ENCODE assay signal across 26 mouse cellular contexts in the genomic region with DNA sequence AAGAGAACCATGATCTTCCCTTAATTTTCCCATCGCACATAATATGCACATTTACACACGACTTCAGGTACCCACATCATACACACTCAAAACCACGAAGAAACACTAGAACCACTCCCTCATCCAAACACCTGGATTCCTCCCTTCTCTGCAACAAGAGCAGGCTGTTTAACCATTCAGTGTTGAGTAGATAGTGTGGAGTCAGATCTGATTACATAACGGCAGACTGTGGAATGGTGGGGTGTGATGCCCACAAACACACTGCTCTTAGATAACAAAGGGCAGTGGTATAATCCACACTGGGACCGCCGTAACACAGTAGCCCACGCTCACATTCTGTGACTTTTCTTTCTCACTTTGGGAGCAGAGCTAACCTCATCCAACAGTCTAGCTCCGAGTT. TPM values are rescaled to one million over a fixed set of nuclear protein-coding genes. Genes with fewer than 3 reads are reported as not detected.
A peak's percentile ranks its signal among the peaks of the same experiment; 100 is the strongest.
DNase-seq lines count a peak whose midpoint lies in the region; ATAC-seq and TF ChIP-seq lines count a peak whose summit lies in the region.
"Had no signal": no experiment of that assay in that cellular context is flagged by ENCODE, and none has a peak within 500 bp of the region (broad histone marks: within the 10 kb centered on the region; RNA-seq: fewer than 3 reads in every experiment).

No protein-coding gene starts in this region.

- 56% methylated on average over 8 of the region's 8 CpGs for WGBS in liver, postnatal 0 days (ENCODE audit: insufficient replicate concordance)

- 0 out of 2 replicates have a peak, but pooled peaks cover 5% of the 10 kb centered on the region for H3K4me1 ChIP-seq in liver, postnatal 0 days (ENCODE audit: insufficient read depth)

- no peak for TF ChIP-seq CTCF in liver, postnatal 0 days (IDR thresholded peaks at IDR 0.05; ENCODE audit: low read depth)

- peak; percentile 39 for DNase-seq in heart, adult 11 months
- no peak for DNase-seq in heart, adult 9 months (ENCODE audit: low spot score in 2 of 2)
- DNase-seq in thymus, postnatal 0 days (ENCODE audit: low spot score), result peak; percentile 42
- no peak for DNase-seq in thymus, postnatal 25 days
- DNase-seq in liver, postnatal 0 days, result no peak
- no peak for DNase-seq in kidney, postnatal 25 days
- DNase-seq: adrenal gland, postnatal 10 days; cerebellum, adult 8-10 months; cerebellum, postnatal 36 days; embryo, embryonic 11 days; kidney, postnatal 14 days; lung, adult 18-20 months; lung, postnatal 10 days; right cerebral cortex, adult 18-20 months; spleen, adult 18-20 months had no signal

- H3K27me3 ChIP-seq in liver, postnatal 0 days (ENCODE audit: insufficient read depth, low read length), result no peaks in the 10 kb centered on the region
- H3K27me3 ChIP-seq: CH12.LX; embryonic facial prominence, embryonic 12.5 days; limb, embryonic 12.5 days had no signal

- no peaks in the 10 kb centered on the region for H3K36me3 ChIP-seq in liver, postnatal 0 days (replicated peaks; ENCODE audit: insufficient read depth, low read length)
- H3K36me3 ChIP-seq: embryonic facial prominence, embryonic 12.5 days; forebrain, embryonic 10.5 days; limb, embryonic 12.5 days had no signal

- no peaks in the 10 kb centered on the region for H3K9me3 ChIP-seq in liver, postnatal 0 days (ENCODE audit: low read length)
- H3K9me3 ChIP-seq: embryonic facial prominence, embryonic 12.5 days; forebrain, embryonic 10.5 days; limb, embryonic 12.5 days had no signal

- no peak overlapping the region for H3K4me2 ChIP-seq in liver, postnatal 0 days (ENCODE audit: low read depth, low read length)
- H3K4me2 ChIP-seq: embryonic facial prominence, embryonic 12.5 days; hindbrain, embryonic 14.5 days; limb, embryonic 12.5 days; midbrain, embryonic 11.5 days had no signal

- ATAC-seq in liver, postnatal 0 days, result no peak
- no peak for ATAC-seq in activated CD4-positive, CD25-positive, alpha-beta regulatory T cell, adult 4 months
- ATAC-seq: forebrain, embryonic 16.5 days; intestine, postnatal 0 days; midbrain, embryonic 16.5 days had no signal

- no peak overlapping the region for H3K4me3 ChIP-seq in liver, postnatal 0 days (ENCODE audit: low read depth, low read length)
- H3K4me3 ChIP-seq: embryonic facial prominence, embryonic 12.5 days; forebrain, embryonic 10.5 days; limb, embryonic 12.5 days had no signal

- H3K27ac ChIP-seq in liver, postnatal 0 days (ENCODE audit: low read depth), result no peak overlapping the region
- H3K27ac ChIP-seq: embryonic facial prominence, embryonic 12.5 days; forebrain, embryonic 10.5 days; hindbrain, embryonic 14.5 days; limb, embryonic 12.5 days; macrophage had no signal

- TF ChIP-seq EP300 in liver, postnatal 0 days (IDR thresholded peaks at IDR 0.05; ENCODE audit: low read depth), result 0 out of 2 replicates have a peak, but pooled peaks have one; percentile 14

- H3K9ac ChIP-seq in liver, postnatal 0 days (replicated peaks), result no peak overlapping the region
- H3K9ac ChIP-seq: embryonic facial prominence, embryonic 12.5 days; hindbrain, embryonic 14.5 days; limb, embryonic 12.5 days had no signal

RNA-seq across cellular contexts. Expression of gene Armc2, which starts 51.5 kb away (rescaled TPM):
- 0.25 and 0.45 TPM in 2 replicates for polyA plus RNA-seq in thymus, postnatal 0 days (2015; fragmentation: Nextera tagmentation; extraction: Ambion mirVana)
- 0.07 and 0.21 TPM in 2 replicates for polyA plus RNA-seq in liver, postnatal 0 days (2015; fragmentation: Nextera tagmentation; extraction: Ambion mirVana)
- under 1 TPM; 0.32 to 0.46 TPM for polyA plus RNA-seq in activated CD4-positive, CD25-positive, alpha-beta regulatory T cell, adult 4 months (2017; shearing (Covaris generic))

Comparison
In these comparisons a context has a peak if more than half of its experiments do, and no peak if none do; other contexts are left out.
1. DNase-seq: peak in heart, adult 11 months (single experiment) and thymus, postnatal 0 days (single experiment); none in heart, adult 9 months (0 of 2), thymus, postnatal 25 days (single experiment), liver, postnatal 0 days (single experiment) and kidney, postnatal 25 days (0 of 2).